Mouse (Mus musculus) bone marrow macrophage, adult 2 months (primary cell): ENCODE measurements around the gene St3gal6.

Source experiments
- CTCF ChIP-seq: IDR thresholded peaks from 2 replicates; pipeline ENCODE4 v1.5.1; 2012; ENCODE audit warnings: low read depth, mild to moderate bottlenecking, low read length, moderate library complexity
- POLR2A ChIP-seq: IDR thresholded peaks from 2 replicates; pipeline ENCODE4 v1.6.1; 2012; ENCODE audit warnings: mild to moderate bottlenecking, low read depth, low read length, borderline replicate concordance

DNA sequence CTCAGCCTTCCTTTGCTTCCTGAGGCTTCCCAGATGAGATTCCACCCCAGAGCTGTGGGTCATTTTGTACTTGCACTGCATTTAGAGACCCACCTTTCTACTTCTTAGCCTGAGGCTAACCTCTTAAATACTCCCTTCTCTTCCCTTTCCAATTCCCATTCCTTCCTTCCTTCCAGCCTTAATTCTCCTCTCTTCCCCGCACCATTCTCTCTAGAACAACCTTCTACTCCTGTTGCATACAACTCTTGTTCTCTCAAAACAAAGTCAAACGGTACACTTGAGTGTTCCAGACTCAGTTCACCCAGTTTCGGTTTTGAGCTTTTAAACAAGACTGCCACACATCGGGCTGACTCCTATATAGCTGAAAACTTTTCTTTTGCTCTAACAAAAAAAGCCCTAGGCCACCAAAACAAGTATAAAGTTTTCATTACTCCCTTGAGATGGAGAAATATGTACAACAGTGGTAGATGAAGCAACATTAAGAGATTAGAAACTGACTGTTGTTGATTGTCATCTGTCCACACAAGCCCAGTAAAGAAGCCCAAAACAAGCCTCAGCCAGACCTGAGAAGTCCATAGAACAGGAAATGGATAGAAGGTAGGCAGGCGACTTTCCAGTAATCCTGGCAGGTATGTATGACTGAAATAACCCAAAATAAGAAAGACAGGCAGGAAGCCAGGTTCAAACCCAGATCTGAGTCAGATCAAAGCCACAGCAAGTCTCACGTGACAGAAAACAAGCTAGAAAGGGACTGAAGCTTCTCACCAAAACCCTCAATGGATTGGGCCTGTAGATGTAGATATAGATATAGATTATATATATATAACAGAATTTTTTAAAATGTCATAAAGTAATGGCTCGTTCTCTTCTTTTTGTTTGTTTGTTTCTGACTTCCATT is 10.5 kb upstream of the St3gal6 start:
- TF ChIP-seq CTCF: no peak
- TF ChIP-seq POLR2A: no peak
